Mouse (Mus musculus) liver, embryonic 14.5 days (tissue): Measurements from ENCODE around the gene Zfp326. TPM values are rescaled to one million over a fixed set of nuclear protein-coding genes. Genes with fewer than 3 reads are reported as not detected.

Experiments used
- ATAC-seq: fragments of 200-750 bp; cut with Nextera tagmentation; 2 replicates; pipeline ENCODE4 v1.8.0; 2017; ENCODE audit warnings: moderate number of reproducible peaks, mild to moderate bottlenecking, moderate library complexity; ENCODE audit not compliant: insufficient read depth
- DNase-seq, 3 experiments: peaks; one replicate each; pipeline ENCODE4 v3.0.0-alpha.2; 2012 to 2013; ENCODE audit warnings: low read depth in 3 of 3, low spot score in 3 of 3
- H3K27ac ChIP-seq: fragments of 300-500 bp; sonication (generic); 2 replicates; pipeline ENCODE4 v1.5.1; 2014; ENCODE audit warnings: moderate library complexity, mild to moderate bottlenecking, control low read depth, inconsistent platforms
- H3K27me3 ChIP-seq: fragments of 300-500 bp; sonication (generic); 2 replicates; pipeline ENCODE4 v1.6.1; 2014; ENCODE audit warnings: mild to moderate bottlenecking, low read length, moderate library complexity; ENCODE audit not compliant: control insufficient read depth, insufficient read depth
- H3K36me3 ChIP-seq: fragments of 300-500 bp; sonication (generic); replicated peaks from 2 replicates; pipeline ENCODE4 v1.6.1; 2014; ENCODE audit warnings: low read depth; ENCODE audit not compliant: control insufficient read depth, insufficient read depth
- H3K4me1 ChIP-seq, 2 experiments: fragments of 200-500 bp in 1 of 2; fragments of 300-500 bp in 1 of 2; sonication (generic) in 1 of 2; replicated peaks; 2 replicates each; pipeline ENCODE4 v1.6.1; 2012 to 2014; ENCODE audit warnings: antibody characterized with exemption in 1 of 2, inconsistent platforms in 1 of 2, low read length in 1 of 2; ENCODE audit not compliant: control insufficient read depth in 2 of 2, insufficient read depth in 2 of 2
- H3K4me2 ChIP-seq: fragments of 300-500 bp; sonication (generic); 2 replicates; pipeline ENCODE4 v1.6.1; 2014; ENCODE audit warnings: low read depth, mild to moderate bottlenecking, control low read depth, moderate library complexity
- H3K4me3 ChIP-seq, 2 experiments: fragments of 200-500 bp in 1 of 2; fragments of 300-500 bp in 1 of 2; sonication (generic) in 1 of 2; 2 replicates each; pipeline ENCODE4 v1.5.1; 2012 to 2014; ENCODE audit warnings: low read depth in 2 of 2, low read length in 2 of 2, mild to moderate bottlenecking in 2 of 2, control low read depth in 1 of 2, inconsistent platforms in 1 of 2, moderate library complexity in 1 of 2; ENCODE audit not compliant: insufficient read depth in 1 of 2
- H3K9ac ChIP-seq: fragments of 300-500 bp; sonication (generic); replicated peaks from 2 replicates; pipeline ENCODE4 v1.6.1; 2014; ENCODE audit warnings: mild to moderate bottlenecking, control low read depth, moderate library complexity
- H3K9me3 ChIP-seq: fragments of 300-500 bp; sonication (generic); 2 replicates; pipeline ENCODE4 v1.6.1; 2016; ENCODE audit warnings: low read length, mixed read lengths; ENCODE audit not compliant: control insufficient read depth
- CTCF ChIP-seq: IDR thresholded peaks from 2 replicates; pipeline ENCODE4 v1.5.1; 2016; ENCODE audit warnings: antibody characterized with exemption, low read depth, control low read depth
- EP300 ChIP-seq: IDR thresholded peaks from 2 replicates; pipeline ENCODE4 v1.6.1; 2016; ENCODE audit warnings: antibody characterized with exemption, low read depth
- WGBS: fragments of 180-500 bp; shearing (Covaris S2); extraction: QIAGEN DNeasy Blood & Tissue Kit; methylation state at CpG from one replicate; pipeline ENCODE4 v1.1.7; 2014; ENCODE audit not compliant: insufficient replicate concordance; 5-methylcytosine and 5-hydroxymethylcytosine counted together
- polyA plus RNA-seq, 2 experiments: library from polyadenylated mRNA; depleted of rRNA in 1 of 2; stranded (reverse) in 1 of 2; unstranded in 1 of 2; fragments of >200 nt; fragmentation: Nextera tagmentation in 1 of 2; extraction: Ambion mirVana in 1 of 2; gene quantifications; 2 replicates each; pipeline versions ENCODE4 v1.2.1 to v1.2.3; 2012 to 2014

Gene Zfp326
- polyA plus RNA-seq, 2 experiments = 3.3 to 7.3 TPM

- 89% methylated on average over 3 of the region's 3 CpGs for WGBS
- Histone ChIP-seq H3K36me3 (0 out of 2 replicates have a peak, but pooled peaks cover 3% of the 10 kb centered on the region), H3K27ac (no peak overlapping the region), H3K9ac (no peak overlapping the region), H3K4me2 (no peak overlapping the region), H3K4me1 (no peaks in the 10 kb centered on the region), H3K27me3 (no peaks in the 10 kb centered on the region), H3K9me3 (no peaks in the 10 kb centered on the region), H3K4me3 (no peak overlapping the region)
- DNase-seq = no peak
- no peak for ATAC-seq
- TF ChIP-seq CTCF (no peak), EP300 (no peak)
These were observed 41.0 kb downstream of the Zfp326 start for GRCm38 (mm10) chr5:105917398-105917797.

GRCm38 (mm10) chr5:105918289-105918688 lies 41.9 kb downstream of the Zfp326 start:
- Histone ChIP-seq H3K4me1 (no peaks in the 10 kb centered on the region), H3K36me3 (no peaks in the 10 kb centered on the region), H3K27me3 (no peaks in the 10 kb centered on the region), H3K4me2 (no peak overlapping the region), H3K27ac (no peak overlapping the region), H3K9ac (no peak overlapping the region), H3K9me3 (no peaks in the 10 kb centered on the region), H3K4me3 (no peak overlapping the region)
- no peak for ATAC-seq
- WGBS = 71% methylated on average over 6 of the region's 6 CpGs
- DNase-seq = peak in 1 of 3 experiments; percentile 4
- TF ChIP-seq EP300 (no peak), CTCF (peak; percentile 85)

- no peak overlapping the region for H3K9ac ChIP-seq
- no peaks in the 10 kb centered on the region for H3K9me3 ChIP-seq
- no peak overlapping the region for H3K4me3 ChIP-seq
- TF ChIP-seq CTCF = no peak
- no peak for TF ChIP-seq EP300
- no peak overlapping the region for H3K27ac ChIP-seq
- WGBS = 74% methylated on average over 12 of the region's 12 CpGs
- no peaks in the 10 kb centered on the region for H3K4me1 ChIP-seq
- ATAC-seq (no peak), DNase-seq (no peak)
- H3K27me3 ChIP-seq = no peaks in the 10 kb centered on the region
- no peaks in the 10 kb centered on the region for H3K36me3 ChIP-seq
- no peak overlapping the region for H3K4me2 ChIP-seq
These were observed 46.6 kb downstream of the Zfp326 start for GRCm38 (mm10) chr5:105922818-105923487.

GRCm38 (mm10) chr5:105924347-105924746 lies 48.0 kb downstream of the Zfp326 start:
- Histone ChIP-seq H3K27ac (no peak overlapping the region), H3K36me3 (no peaks in the 10 kb centered on the region), H3K9ac (no peak overlapping the region), H3K4me1 (no peaks in the 10 kb centered on the region), H3K9me3 (no peaks in the 10 kb centered on the region), H3K4me2 (no peak overlapping the region), H3K4me3 (no peak overlapping the region), H3K27me3 (no peaks in the 10 kb centered on the region)
- ATAC-seq = no peak
- 78% methylated on average over 8 of the region's 8 CpGs for WGBS
- DNase-seq = no peak
- TF ChIP-seq EP300 = no peak
- TF ChIP-seq CTCF = no peak

GRCm38 (mm10) chr5:105925568-105926255 lies 49.3 kb downstream of the Zfp326 start:
- Histone ChIP-seq H3K4me2 (no peak overlapping the region), H3K4me1 (no peaks in the 10 kb centered on the region), H3K36me3 (no peaks in the 10 kb centered on the region), H3K27me3 (no peaks in the 10 kb centered on the region), H3K9me3 (no peaks in the 10 kb centered on the region), H3K4me3 (no peak overlapping the region), H3K27ac (no peak overlapping the region), H3K9ac (no peak overlapping the region)
- DNase-seq (no peak), ATAC-seq (no peak)
- TF ChIP-seq CTCF = peak; percentile 40
- no peak for TF ChIP-seq EP300
- 59% methylated on average over 14 of the region's 14 CpGs for WGBS
